Mouse (Mus musculus): ENCODE results near the gene Olfr959.

GRCm38 (mm10) chr9:39621073-39621472 lies 45.7 kb upstream of the Olfr959 start, which contains the start of gene Olfr960:
- TF ChIP-seq CTCF (IDR thresholded peaks at IDR 0.05; ENCODE audit: insufficient read depth, low read length) (no peak), POLR2A (IDR thresholded peaks at IDR 0.05; ENCODE audit: borderline replicate concordance, extremely low read depth, low read depth, low read length) (no peak)
